Mouse (Mus musculus): ENCODE data around the gene Fgr.

Fgr gene

DNA sequence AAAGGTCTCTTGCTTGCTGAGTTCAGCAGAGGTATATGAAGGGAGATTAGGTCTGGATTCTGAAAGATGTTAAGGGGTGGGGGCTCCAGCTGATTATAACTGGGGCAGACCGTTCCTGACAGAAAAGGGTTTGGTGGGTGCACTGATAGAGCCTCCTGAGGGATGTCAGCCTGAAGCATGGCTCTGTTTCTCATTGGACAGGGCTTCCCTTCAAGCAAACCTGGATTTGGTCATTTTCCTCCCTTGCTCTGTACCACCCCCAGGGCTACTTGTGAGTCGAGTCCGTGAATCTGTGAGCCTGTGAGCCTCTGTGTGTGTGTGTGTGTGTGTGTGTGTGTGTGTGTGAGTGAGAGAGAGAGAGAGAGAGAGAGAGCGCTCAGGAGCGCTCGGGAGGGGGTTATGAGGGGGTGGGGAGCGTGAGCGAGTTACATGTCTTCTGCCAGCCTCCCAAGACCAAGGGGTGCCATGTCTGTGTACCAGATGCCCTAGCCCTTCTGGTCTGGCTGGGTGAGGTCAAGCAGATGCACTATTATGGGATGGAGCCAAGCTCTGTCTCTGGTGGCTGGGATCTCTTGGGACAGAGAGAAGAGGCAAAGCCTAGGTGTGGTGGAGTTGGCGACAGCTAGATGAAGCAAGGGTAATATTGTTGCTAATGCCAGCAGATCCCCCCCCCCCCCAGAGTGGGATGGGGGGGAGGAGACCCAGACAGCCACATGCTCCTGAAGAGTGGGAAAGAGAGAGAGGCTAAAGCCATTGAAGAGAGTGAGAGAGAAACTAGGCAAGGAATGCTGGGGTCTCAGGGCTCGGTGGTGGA is 41.2 kb downstream of the Fgr start:
- DNase-seq (ENCODE audit: extremely low spot score, low read depth, low spot score): no peak

DNA sequence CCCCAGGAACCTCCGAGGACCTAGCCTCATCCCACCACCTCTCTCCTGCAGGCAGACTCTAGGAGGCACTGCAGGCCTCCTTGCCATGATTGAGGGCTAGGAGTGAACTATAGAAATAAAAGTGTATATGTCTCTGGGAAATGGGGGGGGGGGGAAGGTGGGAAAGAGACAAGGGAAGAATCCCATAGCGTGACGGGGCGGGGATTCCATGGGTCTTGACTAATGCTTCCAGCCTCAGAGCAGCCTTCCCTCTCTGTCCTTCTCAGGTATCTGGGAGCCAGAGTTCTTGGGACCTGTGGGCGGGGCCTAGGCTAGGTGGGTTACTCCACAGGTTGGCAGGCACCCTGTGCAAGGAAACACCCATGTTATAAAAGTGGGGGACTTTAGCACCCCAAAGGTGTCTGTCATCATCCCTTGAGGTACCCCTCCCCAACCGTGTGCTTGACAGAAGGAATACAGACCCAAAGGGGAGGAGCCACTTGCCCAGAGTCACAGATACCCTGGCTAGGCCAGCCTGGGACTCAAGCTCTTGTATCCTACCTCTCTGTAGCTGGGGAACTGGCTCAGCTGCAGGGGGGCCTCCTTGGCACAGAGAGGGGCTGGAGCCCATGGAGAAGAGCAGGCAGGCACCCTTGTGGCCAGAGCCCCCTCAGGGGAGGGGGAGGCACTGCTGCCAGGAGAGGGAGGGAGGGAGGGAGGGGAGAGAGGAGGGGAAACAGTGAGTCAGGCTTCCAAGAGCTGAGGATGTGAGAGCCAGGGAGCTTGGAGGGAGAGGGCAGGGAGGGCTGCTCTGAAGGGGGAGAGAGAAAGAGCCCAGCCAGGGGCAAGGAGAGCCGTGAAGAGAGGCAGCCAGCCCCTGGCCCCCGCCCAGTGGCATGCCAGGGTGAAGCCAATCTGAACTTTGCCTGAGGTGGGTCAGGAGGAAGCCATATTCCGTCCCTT is 42.1 kb downstream of the Fgr start:
- no peak for DNase-seq (ENCODE audit: extremely low spot score, low read depth, low spot score)

DNA sequence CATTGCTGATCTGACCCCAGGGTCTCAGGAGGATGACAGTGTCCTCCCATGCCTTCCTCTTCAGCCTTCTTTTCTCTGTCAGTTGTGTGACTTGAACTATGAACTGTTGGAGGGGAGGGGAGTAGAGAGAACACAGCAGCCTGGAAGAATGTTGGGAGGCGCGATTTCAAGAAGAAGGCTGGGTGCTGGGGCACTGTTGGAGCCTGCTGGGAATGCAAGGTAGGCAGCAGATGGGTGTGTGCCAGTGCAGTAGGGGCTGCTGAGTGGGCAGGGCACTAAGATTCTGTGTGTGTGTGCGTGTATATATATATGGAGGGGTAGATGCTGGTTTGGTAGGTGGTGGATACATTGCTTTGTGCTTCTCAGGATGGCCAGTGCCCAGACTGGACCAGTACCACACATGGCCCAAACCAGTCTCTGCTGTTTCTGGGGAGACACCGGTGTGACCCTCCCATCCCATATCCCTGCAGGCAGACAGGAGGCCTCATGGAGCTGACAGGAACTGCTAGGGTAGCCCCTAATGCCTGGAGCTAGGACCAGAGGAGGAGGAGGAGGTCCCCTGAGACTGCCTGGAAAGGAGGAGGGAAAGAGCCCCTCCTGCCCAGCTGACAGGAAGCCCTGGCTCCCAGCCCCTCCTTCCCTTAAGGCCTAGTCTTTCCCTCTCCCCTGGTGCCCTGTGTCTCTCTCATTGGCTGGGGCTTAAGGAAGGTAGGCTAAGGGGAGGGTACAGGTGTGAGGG is 43.0 kb downstream of the Fgr start:
- no peak for DNase-seq (ENCODE audit: extremely low spot score, low read depth, low spot score)

DNA sequence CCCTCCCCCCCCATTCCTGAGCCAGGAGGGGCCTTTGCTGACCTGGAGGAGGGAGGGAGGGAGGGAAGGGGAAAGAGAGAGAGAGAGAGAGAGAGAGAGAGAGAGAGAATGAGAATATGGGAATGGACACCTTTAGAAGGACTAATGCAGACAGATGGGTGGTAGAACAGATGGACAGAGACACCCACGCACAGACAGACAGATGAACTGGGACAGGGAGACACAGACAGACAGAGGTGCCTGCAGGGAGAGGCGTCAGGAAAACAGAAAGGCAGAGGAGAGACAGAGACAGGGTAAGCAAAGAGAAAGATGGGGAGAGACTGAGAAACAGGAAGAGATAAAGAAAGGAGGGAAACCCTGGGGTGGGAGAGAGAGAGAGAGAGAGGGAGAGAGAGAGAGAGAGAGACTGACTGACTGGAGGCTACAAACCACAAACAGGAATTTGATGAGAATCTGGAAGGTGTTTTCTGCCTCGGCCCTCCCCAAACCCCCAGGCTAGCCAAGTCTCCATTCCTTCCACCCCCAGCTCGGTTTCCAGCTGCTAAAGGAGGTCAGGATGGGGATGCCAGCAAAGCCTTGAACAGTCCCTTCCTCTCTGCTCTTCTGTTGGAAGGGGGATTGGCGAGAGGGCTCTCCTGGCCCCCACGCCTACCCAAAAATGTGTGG is 43.8 kb downstream of the Fgr start:
- no peak for DNase-seq (ENCODE audit: extremely low spot score, low read depth, low spot score)

DNA sequence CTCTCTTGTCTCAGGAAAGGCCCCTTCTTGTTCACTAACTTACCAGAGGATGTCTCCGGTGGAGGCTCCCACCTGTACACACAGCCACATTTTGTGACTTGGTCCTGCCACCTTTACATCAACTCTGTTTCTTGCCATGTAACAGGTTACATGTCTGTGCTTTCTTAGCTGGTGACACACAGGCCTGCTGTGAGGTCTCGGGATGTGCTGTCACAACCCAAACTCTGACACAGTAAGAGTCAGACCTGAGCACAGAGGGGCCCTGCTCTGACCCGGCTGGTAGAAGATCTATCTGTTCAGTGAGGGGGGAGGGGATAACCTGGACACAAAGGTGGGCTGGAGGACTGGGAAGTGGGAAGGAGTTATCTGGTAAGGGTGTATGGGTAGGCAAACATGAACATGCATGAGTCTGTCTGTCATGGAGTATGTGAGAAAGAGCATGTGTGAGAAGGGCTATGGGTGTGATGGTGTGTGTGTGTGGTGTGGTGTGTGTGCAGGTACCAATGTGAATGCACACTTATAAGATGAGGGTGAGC is 44.4 kb downstream of the Fgr start:
- no peak for DNase-seq (ENCODE audit: extremely low spot score, low read depth, low spot score)

DNA sequence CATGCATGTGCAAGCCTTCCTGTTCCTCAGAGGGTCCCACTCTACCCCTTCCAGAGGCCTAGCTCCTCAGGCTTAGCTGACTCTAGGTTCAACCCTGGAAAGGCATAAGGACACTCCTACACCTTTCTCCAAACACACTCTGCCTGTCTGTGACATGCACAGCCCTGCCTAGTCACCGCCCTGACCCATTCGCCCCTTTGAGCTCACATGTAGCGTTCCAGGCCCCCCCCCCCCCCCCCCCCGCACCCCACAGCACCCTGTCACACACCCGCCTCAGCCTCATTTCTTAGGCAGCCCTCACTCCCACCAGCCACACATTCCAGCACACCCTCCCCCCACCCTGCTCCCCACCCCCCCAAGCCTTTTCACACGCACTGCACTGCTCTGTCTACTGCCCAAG is 46.8 kb downstream of the Fgr start:
- DNase-seq (ENCODE audit: extremely low spot score, low read depth, low spot score): no peak

DNA sequence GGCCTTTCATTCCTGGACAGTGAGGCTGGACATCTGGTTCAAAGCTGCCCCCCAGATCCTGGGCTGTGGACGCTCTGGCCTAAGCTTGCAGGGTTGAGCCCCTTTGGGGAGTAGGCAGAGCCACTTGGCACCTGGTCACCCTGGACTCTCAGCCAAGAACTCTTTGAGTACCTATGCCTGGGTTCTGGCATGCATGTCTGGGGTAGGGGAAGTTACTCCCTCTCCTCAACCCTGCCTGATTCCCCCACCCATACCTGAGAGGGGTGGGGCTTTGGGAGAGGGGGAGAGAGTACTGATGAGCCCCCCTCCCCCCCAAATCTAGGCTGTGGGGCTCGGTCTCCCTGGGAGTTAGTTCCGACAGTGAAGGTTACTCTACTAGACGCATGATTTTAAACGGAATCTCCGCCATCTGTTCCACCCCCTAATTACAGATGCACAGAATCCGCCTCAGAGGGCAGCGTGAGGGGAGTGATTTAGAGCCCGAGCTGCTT is 47.3 kb downstream of the Fgr start:
- DNase-seq (ENCODE audit: extremely low spot score, low read depth, low spot score): no peak

DNA sequence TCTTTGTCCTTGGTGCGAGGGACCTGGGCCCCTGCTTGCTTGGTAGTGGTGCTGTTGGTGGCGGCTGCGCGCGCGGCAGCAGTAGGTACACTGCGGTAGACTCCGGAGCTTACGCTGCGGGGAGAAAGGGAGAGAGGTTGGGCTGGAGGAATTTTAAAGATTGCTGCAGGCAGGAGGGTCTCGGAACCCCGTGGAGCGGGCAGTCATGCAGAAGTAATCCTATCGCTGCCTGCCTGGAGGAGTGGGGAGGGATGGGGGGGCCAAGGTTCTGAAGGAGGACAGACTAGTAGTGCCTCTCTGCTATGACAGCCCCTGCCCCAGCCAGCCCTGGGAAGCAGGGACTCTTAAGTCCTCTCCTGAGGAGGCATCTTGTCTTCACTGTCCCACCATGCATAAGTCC is 48.3 kb downstream of the Fgr start:
- DNase-seq (ENCODE audit: extremely low spot score, low read depth, low spot score): no peak

DNA sequence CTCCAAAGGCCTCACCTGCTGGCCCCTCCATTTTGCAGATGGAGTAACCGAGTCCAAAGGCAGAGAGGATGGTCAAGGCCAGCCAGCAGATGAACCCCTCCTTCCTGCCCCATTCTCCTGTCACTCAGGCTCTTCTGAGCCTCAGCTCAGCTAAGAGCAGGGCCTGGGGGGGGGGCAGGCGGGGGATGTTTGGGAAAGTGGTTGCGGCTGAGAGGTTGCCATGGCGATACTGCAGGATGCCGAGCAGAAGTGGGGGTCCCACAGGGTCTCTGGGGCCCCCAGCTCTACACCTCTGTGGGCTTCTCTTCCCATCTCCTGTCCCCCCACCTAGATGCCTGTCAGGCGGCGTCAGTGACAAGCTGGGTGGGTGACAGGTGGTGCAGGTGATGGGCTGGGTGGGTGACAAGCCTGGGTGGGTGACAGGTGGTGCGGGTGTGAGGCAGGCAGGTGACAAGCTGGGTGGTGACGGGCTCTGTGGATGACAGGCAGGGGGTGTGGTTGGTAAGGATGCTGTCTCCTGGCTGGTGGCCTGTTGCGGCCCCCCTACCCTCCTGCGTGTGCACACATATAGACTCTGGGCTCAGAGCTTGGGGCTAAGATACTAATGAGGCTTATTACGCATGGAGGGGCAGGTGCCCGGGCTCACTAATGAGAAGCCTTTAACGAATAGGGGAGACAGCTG is 49.2 kb downstream of the Fgr start:
- no peak for DNase-seq (ENCODE audit: extremely low spot score, low read depth, low spot score)

DNA sequence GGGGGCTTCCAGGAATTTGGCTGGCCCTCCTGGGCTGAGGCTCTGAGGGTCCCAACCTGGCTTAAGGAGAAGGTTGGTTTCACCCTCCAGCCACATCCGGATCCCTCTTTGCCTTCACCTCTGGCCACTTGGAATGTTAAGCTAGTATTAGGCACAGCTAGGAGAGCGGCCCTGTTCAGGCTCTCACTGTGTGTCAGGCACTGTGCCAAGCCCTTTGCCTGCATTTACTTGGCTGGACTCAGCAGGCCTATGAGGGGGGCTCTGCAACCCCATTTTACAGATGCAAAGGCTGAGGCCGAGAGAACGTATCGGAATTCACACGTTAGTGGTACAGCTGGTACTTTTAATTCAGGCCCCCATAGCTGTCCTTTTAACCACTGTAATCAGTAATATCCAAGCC is 49.7 kb downstream of the Fgr start:
- DNase-seq (ENCODE audit: extremely low spot score, low read depth, low spot score): no peak

DNA sequence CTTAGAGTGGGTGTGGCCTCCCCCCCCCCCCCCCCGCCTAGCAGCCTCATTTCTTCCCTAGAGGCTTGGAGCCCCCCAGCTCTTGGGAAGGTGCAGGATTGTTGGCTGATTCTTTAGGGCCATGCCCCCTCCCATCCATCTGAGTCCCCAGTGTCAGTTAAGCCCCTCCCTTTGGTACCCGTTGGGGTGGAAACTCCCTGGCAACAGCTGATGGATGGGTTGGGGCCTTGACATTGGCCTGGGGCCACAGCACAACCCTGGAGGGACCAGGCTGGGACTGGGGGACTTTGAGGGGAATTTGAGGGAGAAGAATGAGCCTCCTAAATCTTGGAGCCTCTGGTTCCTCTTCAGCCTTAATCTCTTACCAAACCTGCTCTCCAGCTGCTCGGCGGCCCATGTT is 50.5 kb downstream of the Fgr start:
- no peak for DNase-seq (ENCODE audit: extremely low spot score, low read depth, low spot score)

DNA sequence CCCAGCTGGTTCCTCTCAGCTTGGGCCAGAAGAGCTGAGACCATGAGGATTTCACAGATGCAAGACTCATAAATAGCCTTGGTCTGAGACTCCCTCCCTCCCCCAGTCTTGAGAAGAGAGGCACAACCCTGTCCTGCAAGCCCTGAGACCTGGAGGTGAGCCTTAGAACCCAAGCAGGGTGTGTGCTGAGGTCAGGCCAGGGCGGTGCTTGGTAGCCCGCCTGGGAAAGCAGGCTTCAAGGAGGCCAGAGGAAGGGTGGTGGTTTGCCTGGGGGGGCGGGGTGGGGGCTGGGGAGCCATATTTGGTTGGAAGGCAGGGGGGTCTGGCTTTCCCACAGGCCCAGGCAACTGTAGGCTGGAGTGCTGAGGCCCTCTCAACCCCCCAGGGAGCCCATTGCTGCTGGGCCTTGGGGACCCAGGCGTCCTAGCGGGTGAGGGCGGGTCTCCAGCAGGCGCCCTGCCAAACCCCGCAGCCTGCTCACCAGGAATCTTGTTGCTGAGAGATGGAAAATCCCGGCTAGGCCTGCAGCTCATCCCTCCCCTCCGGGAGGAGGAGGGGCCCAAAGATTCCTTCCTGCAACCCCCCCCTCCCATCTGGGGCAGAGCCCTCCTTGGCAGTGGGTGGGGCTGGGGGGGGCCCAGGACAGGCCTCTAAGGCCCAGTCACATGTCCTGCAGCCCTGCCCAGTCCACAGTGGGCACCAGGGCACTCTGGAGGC is 51.2 kb downstream of the Fgr start:
- no peak for DNase-seq (ENCODE audit: extremely low spot score, low read depth, low spot score)

DNA sequence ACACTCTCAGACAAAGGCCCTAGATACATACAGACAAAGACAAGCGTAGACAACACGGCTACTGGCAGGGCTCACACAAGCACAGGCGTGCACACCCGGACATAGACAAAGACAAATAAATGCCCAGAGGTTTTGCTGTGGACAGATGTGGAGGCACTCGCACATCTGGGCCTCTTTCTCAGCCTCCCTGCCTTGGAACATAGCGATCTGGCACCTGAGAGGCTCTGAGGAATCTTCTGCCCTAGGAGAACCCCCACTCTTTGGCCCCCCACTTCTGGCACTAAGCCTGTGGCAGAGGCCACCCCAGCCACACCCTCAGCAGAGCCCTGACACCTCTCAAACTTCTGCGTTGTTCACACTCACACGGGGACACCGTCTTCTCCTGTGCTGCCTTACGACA is 52.4 kb downstream of the Fgr start:
- DNase-seq (ENCODE audit: extremely low spot score, low read depth, low spot score): no peak

DNA sequence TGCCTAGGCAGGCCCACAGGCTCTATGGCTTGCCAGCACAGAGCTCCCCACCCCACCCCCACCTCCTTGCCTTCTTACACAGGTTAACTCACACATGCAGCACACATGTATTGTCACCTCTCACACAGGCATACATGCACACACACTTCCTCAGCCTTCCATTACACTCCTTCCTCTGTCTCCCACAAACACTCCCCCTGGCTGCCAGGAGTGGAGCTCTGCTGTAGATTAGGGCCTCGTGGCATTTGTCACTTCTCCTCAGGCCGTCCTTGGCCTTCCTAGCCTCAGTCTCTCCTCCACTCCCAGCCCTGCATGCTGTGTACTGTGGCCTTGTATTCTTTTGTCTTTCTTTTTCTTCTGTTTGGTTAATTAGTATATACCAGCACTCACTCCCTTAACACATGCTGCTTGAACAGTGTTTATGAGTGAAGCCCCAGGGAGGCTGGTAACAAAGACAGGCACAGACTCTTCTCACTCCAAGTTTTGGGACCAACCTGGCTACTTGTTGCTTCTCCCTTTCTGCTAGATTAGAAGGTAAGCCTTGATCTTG is 53.0 kb downstream of the Fgr start:
- no peak for DNase-seq (ENCODE audit: extremely low spot score, low read depth, low spot score)

DNA sequence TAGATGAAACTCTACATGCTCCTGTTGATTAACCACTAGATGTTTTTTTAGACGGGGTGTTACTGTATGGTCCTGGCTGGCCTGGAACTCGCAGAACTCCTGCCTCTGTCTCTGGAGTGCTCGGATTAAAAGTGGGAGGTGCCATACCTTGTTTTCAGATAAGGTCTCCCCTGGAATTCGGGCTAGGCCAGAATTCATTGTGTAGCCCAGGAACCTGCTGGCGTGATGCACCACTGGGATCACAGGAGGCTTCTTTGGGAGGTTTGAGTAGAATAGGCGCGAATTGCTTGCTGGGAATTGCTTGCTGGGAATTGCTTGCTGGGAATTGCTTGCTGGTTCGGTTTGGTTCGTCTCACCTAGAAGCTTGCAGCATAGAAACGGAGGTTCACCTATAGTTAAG is 53.8 kb downstream of the Fgr start:
- DNase-seq (ENCODE audit: extremely low spot score, low read depth, low spot score): no peak

DNA sequence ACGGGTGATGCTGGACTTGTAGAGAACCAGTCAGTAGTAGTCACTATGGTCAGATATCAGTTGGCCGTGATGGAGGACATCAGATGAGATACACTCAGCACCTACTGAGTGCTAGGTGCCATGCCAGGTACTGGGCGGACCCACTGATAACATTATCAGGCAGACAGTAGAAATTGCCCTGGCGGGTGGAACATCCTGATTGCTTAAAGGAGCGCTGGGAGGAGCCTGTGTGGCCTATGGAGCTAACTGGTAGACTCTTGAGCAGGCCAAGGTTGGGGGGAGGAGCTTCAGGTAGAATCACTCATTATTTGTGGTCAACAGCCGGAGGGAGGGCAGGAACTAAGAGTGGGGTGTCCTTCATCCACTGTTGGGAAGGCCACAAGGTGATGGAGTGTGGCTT is 54.3 kb downstream of the Fgr start:
- no peak for DNase-seq (ENCODE audit: extremely low spot score, low read depth, low spot score)

DNA sequence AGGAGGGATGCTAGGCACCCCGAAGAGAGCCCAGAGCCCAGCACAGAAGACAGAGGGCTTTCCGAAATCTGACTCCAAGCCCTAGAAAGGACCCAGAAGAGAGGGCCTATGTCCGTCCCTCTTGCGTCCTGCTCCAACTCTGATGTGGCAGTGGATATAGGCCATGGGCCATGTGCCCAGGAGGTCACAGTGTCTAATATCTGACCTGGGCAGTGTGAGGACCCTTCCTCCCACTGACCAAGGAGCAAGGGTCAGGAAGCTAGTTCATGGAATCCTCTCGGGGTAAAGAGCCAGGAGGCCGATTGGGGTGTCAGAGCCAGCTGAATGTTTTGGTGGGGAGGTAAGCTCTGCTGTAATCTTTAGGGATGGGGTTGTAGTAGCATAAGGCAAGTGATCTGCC is 55.0 kb downstream of the Fgr start:
- DNase-seq (ENCODE audit: extremely low spot score, low read depth, low spot score): no peak

DNA sequence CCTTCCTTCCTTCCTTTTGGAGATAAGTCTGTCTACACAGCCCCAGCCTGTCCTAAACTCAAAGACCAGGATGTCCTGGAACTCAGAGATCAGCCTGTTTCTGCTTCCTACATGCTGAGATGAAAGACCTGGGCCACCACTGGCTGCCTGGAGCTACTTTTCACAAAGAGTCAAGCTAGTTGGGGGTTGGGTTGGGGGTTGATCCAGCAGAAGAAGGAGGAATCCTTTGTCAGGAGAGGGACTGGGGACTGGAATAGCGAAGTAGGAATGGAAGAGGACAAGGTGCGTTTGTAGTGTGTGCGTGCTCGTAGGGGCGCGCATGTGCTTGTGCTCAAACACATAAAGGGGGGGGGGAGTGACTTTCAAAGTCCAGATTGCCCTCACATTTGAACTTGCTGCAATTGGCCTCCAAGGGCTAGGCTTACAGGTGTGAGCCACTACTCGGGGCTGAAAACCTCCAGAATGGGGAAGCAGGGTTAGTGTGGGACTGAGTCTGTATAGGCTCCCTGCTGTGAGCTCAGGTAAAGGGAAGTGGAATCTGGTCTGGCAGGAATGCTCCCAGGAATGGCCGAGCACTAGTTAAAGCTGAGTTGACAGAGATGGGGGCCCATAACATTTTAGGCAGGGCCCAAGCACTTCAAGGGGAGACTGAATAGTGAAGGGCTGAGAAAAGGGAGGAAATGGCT is 58.7 kb downstream of the Fgr start:
- no peak for DNase-seq (ENCODE audit: extremely low spot score, low read depth, low spot score)
